Mouse (Mus musculus): ENCODE data around the gene Pwwp2b.

The Pwwp2b gene

DNA sequence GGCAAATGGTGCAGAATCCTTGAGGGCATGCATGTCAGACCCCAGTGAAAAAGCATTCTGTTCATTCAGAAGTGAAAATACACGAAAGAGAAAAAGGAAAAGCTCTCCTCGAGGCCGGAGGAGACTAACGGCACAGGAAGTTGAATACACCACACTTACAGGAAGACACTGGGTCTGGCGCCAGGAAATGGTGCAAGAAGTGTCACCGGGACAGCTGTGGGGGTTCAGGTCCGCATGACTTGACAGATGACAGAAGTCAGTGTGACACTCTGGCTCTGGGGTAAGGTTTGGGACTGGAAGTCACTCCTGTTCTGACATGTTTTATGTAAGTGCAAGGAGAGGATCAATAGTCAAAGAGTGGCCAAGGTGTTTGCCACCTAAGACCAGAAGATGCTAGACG, 23.6 kb upstream of the Pwwp2b start:
- DNase-seq: no peak

DNA sequence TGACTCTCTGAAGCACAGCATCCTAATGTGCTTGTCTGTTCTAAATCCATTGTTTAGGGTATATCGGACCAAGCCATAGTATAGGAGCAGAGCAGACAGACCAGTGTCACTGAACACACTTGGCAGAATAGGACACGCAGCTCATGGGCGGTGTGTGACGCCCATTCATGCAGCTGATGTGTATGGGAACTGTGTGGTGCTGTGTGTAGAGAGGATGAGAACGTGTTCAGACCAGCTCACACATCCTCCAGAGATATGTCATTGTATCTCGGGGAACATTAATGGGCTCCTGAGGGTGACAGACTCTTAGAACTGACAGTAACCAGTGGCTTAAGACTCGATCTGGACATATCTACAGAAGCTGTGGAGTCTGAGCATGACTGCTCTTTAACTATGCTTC, 21.9 kb upstream of the Pwwp2b start:
- DNase-seq: no peak

DNA sequence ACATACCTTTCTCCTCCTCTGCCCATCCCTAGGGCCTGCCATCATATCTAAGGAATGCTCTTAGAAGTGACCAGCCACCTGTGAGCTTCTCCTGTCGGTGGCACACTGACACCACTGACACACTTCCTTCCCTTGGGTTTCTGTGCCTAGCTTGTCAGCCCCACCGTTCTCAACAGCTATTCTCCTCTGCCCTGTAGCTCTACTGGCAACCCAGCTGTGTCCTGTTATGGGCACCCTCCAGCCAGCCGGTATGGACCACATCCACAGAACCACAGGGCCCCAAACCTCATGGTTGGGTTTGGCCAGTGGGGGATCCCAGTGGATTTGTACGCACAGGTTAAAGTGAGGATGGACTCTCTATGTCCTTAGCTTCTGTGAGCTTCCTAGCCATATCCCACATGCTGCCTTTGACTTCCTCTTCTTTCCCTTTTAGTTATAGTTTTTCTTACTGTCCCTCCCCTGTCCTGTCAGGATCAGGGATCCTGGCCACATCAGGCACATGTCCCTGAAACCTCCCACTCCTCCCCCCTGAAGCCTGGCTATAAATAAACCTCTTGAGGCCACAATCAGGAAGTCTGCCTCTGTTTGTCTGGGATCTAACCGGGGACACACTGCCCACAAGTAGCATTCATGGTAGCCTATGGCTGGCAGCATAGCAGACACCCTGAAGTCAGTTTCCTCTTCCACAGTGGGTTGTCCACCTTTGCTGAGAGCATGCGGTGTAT, 19.7 kb upstream of the Pwwp2b start:
- no peak for DNase-seq

DNA sequence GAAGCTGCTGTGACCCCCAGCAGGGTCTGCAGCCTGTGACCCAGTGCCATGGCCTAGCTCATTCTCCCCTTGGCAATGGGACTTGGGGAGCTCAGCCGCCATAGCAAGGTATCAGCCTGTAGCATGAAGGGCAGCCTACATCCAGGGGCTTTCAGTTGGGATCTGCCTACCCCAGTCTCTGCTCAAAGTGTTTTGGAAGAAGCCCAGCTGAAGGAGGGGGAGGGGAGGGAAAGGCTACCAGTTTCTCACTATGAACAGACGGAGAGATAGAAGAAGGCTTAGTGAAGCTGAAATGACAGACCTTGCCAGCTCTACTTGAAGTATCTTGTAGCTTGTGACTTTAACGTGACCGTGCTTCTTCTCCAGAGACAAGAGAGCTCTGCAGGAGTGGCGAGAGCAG, 18.4 kb upstream of the Pwwp2b start:
- no peak for DNase-seq

DNA sequence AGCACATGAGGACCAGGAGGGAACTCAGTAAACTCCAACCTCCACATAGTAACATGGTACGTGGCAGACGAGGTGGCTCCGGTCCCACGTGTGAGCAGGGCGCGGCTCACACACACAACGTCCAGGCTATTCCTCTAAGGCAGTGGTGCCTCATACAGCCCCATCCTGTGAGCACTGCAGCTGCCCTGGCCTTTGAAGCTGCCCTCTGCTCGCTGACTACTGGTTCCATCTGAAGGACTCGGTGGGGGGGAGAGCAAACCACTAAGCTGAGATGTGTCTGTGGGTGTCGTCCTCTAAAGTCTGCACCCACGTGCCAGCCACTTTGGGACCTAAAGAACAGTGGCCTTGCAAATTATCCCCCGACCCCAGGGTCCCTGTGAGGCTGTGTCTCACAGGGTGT, 18.0 kb upstream of the Pwwp2b start:
- DNase-seq: no peak

DNA sequence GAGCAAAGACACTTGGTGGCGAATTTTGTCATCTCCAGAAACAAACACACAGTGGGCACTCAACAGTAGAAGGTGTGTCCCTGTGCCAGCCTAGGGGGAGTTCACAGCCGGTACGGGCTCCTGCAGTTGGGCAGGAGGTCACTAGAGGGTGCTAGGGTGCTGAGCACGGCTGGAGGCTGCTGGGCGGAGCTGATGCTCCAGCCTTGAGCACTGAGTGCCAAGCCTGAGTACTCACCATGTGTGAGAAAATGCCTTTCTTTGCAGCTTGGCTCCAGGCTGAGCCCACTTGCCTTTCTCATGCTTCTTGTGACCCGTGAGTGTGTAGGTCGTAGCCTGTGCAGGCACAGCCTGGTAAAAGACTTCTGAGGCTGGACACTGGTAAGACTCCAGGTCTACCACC, 14.6 kb upstream of the Pwwp2b start:
- DNase-seq: peak; percentile 87

DNA sequence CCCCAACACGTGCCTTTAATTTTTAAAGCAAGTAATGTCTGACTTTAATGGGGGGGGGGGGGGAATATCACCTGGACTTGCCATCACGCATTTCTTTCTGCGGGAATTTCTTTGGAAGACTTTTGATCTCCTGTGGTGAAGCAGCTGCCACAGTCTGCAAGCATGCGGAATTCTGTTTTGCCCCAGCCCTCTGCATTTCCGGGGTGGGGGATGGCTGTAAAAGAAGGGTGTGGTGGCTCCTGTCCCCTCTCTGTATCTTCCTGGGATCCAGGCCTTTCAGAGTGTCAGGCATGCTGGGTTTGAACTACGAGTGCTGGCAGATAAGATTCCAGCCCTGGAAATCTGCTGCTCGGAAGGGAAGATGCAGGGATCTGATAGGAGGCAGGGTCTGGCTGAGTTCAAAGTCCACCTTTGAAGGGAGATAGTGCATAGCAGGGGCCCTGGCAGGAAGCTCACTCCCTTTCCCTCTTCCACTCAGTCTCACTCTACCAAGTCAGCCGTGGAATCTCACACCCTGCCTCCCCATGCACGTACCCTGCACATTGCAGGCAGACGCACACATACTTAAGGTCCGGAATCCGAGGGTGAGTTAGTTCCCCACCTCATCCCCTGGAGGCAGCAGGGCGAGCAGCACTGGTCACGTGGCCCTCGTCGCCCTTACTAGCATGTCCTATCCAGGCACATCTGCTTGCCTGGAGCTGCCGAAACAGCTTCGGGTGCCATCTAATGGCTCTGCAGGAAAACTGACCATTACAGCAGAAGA, 13.7 kb upstream of the Pwwp2b start:
- no peak for DNase-seq

DNA sequence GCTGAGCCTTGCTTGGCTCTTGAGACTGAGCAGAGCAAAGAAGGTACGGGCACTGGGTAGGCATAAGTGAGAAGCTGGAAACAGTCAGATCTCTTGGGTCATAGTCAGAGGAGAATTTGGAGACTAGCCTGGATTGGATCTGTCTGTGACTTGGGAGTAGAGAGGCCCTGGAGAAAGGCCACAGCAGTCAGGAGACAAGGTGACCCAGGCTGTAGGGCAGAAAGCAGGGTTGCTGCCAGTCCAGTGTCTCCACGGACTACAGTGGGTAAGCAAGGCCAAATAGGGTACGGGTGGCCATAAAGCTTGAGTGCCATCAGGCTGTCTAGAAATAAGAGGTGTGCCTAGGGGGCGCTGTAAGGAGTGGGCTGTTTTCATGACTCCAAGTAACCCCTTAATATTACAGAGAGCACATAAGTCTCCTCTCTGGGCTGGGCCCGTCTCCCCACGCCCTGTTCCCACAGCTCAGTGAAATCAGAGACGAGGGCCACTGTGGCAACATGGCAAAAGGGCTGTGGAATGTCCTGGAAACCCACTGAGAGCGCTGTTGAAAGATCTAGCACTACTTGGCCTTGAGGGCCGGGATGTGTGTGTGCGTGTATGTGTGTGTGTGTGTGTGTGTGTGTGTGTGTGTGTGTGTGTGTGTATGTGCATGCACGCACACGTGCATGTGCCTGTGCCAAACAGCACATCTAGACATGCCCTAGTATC, 12.5 kb upstream of the Pwwp2b start:
- DNase-seq: no peak

DNA sequence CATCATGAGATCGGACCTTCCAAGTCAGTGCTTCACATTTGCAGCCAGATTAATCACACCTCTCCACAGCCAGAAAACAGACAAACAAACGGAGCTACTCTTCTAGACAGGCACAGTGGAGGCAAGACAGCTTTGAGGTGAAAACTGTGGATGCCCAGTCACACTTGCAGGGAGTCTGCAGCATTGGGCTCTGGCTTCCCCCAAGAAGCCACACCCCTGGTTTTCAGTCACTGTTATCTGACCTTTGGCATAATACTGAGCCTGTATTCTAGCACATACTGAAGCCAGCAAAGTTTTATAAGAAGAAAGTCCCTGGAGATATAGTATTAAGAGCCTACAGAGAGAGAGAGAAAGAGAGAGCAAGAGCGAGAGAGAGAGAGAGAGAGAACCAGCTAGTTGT, 8.8 kb upstream of the Pwwp2b start:
- no peak for DNase-seq

DNA sequence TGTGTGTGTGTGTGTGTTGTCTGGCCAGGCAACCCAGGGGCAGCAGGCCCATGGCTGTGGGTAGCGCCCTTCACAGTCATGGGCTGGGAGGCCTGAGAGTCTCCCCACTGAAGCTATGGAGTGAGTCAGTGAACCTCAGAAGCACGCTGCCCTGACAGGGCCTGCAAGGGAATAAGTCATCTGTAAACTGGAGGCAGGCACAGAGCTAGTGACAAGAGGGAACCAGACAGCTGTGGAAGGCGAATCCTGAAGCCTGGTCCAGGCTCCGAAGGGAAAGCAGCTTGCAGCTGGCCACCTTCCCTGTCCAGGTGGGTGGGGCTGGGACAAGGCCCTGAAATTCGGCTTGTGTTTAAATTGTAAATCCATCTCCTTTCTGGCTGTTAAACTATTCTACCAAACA, 2.2 kb upstream of the Pwwp2b start:
- DNase-seq: no peak

DNA sequence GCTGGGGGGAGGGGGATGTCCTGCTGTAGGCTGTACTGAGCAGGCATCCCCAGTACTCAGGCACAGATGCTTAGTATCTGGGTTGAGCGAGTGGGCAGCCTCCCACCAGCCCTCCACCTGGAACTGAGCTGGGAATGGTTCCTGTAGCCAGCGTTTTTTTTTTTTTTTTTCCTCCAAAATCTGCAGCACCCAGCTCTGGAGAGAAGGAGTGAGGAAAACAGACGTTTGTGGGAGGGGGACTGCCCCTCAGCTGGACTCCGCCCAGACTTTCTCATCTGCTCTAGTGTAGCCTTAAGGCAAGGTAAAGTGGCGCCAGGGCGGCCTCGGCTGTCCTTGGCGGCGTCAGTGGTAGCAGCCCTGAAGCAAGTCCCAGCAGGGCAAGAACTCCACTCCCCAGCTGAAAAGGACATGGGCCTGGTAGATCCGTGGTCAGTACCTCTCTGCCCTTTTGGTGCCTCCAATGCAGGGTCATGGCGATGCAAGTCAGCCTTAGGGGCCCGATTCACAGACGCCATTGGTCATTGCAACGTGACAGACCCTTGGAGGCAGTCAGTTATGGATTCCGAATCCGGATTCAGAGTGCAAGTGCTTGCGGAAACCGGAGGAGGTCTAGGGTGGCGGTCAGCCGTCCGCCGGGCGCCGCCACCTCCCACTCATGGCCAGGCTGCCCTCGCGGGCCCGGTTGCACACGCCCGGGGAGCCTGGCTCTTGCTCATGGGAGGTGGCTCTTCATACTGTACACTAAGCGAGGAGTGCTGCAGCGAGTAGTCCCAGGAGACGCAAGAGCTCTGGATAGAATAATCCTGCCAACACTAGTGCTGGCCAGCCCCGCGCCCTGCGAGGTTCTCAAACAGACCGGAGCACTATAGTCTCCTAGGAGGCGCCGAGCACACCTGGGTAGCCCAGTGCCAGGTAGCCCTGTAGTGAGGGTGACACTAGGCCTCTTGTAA, 1.1 kb upstream of the Pwwp2b start:
- DNase-seq: peak; percentile 52

DNA sequence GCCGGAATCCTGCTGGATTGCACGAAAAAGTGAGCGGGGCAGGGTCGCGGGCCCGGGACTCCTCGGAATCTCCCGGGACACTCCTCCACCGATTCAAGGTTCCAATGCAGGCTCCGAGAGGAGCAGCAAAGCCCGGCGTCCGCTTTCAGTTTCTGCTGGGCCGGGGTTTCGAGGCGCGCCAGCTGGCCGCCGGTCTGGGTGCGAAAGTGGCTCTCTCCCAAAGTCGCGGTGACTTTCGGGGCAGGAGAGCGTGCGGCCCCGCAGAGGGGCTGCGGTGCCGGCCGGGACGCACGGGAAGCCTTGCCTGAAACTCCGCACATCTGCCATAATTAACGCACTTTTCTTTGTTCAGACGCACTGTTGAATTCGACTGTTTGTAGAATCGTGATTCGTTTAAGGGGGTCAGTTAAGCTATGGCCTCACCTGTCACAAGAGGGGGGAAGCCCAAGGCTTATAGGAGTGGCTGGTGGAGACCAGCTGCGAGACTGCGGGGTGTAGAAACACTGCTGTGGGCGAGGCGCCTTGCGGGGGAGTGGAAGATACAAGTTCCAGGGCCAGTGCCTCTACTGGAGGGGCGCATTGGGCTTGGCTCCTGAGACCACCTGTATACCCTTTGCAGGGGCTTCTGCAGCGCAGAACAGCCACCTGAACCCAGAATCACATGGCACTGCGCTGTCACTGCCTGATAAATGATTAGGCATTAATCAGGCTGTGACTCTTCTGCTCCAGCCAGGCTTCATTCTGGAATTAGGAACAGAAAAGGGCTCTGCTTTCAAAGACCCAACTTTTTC, 528 bp downstream of the Pwwp2b start:
- DNase-seq: no peak

DNA sequence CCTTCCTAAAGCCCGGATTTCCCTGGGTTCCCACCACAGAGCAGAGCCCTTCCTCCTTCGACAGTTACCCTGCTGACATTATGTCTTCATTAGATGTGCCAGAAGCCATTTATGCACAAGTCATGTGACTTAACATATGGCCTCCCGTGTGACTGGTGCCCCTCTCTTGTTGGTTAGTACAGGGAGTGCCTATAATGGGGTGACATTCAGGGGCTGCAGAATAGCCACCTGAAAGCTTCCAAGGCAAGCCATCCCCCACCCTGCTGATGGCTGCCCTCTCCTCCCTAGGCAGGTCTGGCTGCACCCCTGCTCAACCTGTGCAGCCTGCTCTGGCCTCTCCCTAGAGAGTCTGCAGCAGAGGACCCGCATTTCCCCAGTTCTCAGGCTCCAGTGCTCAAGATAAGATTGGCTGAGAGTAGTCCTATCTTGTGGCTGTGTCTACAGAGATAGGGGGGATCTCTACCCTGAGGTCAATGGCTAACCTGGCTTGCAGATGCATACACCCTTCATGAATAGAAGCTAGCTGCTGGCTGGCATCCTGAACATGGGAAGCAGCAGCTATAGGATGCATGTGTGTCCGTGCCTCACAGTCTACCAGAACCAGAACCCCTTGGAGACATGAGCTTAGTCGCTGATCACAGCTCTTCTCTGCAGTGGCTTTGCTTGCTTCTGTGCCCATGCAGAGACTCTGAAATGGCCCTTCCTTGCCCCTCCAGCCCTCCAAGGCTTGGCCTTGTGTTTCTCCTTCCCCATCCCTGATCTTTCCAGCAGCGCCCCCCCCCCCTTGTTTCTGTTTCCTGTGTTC, 1.3 kb downstream of the Pwwp2b start:
- no peak for DNase-seq

DNA sequence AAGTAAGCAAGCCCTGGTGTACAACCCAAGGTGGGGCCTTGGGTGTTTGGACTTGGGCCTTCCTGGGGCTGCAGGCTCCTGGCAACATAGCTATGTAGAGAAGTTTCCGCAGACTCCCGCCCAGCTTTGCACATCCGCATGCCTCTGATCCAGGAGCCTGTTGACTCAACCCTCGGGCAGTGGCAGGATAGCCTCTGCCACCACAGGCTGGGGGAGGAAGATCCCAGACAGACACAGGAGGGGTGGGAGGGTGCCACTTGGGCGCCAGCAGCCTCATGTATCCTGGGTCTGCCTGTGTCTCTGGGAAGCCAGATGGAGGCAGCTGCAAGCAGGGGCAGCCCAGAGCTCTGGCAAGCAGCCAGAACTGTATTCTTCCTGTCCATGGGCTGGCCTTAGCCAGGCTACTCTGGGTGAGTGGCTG, 3.6 kb downstream of the Pwwp2b start:
- DNase-seq: peak; percentile 45

DNA sequence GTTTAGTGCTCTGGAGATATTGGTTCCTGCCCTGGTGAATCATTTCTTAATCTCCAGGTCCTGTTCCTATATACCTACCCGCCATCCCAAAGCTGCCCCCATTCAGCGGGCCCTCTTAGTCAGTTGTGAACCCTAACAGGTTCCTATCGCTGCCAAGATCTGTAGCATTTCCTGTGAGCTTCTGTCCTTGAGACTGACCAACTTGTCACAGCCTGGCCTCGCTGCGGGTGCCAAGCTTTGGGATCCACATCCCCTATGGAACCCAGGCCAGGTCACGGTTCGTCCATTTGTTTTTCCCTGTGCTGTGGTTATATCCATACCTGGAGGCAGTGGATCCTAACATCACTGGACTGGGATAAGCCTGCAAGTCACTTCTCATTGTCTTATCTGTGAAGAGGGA, 4.3 kb downstream of the Pwwp2b start:
- no peak for DNase-seq

DNA sequence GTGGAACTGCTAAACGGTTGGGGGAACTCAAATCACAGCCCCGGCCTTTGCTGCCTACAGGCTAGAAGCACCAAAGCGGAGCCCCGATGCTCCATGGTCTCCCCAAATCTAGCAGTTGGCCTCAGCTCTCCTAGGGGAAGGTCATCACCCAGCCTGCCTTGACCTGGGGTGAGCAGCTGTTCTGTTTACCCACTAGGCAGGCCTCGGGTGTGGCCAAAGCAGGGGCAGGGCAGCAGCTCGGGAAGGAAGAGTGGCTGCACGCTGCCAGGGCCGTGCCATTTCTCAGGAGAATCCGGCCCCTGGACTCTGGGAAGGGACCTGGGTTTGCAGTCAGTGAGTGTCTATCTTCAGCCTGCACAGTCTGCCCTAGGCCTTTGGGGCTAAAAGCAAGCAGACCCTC, 4.7 kb downstream of the Pwwp2b start:
- no peak for DNase-seq

DNA sequence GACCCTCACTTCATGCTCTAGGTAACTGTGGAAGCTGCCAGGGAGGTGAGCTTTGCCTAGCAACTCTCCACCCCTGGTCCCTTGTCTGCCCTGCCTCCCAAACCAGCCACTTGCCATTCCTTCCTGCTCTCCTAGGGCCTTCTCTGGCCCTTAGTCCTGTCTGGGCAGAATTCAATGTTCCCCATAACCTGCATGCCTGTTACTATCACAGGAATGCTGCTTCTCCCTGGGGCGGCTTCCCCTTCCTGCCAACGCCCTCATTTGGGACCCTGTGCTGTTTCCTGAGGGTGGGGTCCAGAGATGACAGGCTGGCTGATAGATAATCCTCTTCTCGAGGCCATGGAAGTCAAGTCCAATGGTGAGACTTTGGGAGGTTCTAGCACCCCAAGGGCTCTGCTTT, 5.2 kb downstream of the Pwwp2b start:
- no peak for DNase-seq

DNA sequence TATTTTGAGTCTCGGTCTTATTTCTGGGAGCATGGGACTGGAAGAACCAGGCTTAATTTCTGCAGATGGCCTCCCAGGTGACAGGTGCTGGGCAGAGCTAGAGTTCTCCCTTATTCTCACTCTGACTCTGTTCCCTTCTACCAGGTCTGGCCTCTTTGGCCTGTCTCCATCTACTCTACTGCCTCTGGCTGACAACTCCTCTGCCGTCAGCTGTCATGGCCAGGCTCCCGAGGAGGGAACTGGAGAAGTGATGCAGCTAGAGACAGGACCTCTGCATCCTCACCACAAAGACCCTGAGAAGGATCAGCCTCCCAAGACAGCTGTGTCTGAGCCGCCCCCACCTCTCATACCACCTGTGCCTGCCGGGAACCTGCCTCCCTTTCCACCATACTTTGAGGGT, 6.3 kb downstream of the Pwwp2b start:
- DNase-seq: no peak

DNA sequence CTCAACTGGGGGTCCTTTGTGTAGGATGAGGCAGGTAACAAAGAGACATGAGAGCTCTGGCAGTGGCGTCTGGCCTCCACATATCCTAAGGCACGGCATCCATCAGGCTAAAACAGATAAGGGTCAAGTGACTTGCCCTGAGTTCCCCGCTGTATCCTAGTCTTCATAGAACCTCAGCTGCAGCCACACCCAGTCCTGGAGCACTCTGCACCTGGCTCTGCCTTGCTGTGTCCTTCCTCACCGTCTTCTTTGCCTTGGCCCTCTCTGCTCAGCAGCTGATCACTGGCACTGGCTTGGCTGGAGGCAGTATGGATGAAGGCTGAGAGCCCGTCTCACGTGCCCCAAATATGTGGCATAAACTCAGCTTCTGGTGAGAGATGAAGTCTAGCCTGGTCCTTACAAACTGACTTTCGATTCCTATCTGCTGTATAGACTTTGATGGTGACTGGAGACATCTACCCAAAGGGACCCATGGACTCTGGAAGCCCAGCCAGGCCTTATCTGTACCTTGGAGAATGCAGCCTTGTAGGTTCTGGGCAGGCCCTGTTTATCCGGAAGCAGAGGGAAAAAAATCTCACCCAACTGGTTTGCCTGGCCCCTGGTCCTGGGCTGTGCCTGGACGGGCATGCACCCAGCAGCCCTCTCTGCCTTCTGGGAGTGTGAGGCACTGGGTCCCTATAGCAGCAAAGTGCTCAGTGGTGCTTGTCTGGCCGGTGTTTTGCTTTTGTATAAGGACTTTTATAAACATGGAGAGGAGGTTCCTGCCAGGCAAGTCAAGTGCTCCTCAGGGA, 9.7 kb downstream of the Pwwp2b start:
- no peak for DNase-seq

DNA sequence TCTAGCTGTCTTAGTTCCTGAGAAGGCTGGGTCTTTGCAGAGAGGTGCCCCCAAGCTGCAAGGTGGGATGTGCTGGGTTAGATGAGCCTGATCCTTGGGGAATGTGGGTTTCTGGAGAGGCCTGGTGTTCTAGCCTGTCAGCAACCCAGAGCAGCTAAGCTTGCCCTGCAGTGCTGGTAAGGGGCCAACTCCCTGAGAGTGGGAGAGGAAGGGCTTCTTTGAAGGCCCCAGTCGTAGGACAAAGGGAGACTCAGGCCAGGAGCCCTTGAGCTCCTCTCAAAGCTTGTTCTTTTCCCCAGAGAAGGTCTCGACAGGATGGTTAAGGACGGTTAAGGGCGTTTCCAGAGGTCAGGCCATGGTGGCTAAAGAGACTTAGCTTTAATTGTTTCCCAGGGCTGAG, 16.1 kb downstream of the Pwwp2b start:
- DNase-seq: no peak
